Mouse (Mus musculus): ENCODE measurements around the gene 4833439L19Rik. TPM values are rescaled to one million over a fixed set of nuclear protein-coding genes. Genes with fewer than 3 reads are reported as not detected.

Gene 4833439L19Rik
- total and polyA plus RNA-seq, 2 experiments from 2014 or later: 230 to 240 TPM

DNA sequence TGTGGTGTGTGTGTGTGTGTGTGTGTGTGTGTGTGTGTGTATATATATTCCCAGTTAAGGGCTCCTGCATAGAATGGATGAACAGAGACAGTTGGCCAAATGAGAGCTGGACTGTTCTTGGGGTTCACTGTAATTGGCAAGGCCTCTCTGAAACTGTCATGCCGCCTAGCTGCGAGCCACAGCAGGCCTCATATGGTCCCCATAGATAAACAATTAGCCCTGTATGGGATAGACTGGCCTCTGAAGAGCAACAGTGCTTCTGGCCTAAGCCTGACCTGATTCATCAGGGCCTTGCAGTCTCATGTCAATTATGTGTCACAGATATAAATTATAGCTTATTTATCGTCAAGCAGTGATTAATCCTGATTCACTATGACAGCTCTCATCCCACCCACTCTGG is 42.8 kb upstream of the 4833439L19Rik start:
- peak overlapping the region; percentile 78 for H3K4me2 ChIP-seq (ENCODE audit: low read depth, low read length, poor library complexity, severe bottlenecking)
- DNase-seq (ENCODE audit: low spot score) (no peak), ATAC-seq (ENCODE audit: low FRiP score) (no peak)
- H3K4me1 ChIP-seq (ENCODE audit: insufficient read depth, low read length): peaks cover 15% of the 10 kb centered on the region
- H3K36me3 ChIP-seq (ENCODE audit: insufficient read depth, low read length): peaks cover 22% of the 10 kb centered on the region
- no peaks in the 10 kb centered on the region for H3K27me3 ChIP-seq (ENCODE audit: insufficient read depth, low read length)
- WGBS: 54% methylated on average over 3 of the region's 3 CpGs
- no peaks in the 10 kb centered on the region for H3K9me3 ChIP-seq (ENCODE audit: low read length)
- no peak overlapping the region; the same call in 1 of the 2 replicates for H3K4me3 ChIP-seq (ENCODE audit: low read depth, low read length)
- H3K27ac ChIP-seq (ENCODE audit: low read depth, low read length): no peak overlapping the region
- no peak for TF ChIP-seq CTCF (IDR thresholded peaks at IDR 0.05)
- no peak overlapping the region for H3K9ac ChIP-seq (replicated peaks; ENCODE audit: low read length, poor library complexity, severe bottlenecking)

DNA sequence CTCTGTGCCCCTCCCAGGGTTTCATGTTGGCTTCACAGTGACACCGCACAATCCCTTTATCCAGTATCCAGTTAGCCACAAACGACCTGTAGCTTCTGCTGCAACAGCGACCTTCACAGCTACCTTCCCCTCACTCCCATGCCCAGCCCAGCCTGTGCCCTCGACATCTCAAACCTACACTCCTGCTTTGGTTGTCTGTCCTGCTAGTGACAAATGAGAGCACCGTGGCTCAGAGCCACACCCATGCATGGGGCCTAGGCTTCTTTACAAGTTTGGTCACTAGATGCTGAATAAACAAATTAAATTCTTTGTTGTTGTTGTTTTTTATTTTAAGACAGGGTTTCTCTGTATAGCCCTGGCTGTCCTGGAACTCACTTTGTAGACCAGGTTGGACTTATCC is 42.0 kb upstream of the 4833439L19Rik start:
- Histone ChIP-seq H3K9me3 (ENCODE audit: low read length) (no peaks in the 10 kb centered on the region), H3K27ac (ENCODE audit: low read depth, low read length) (no peak overlapping the region), H3K36me3 (ENCODE audit: insufficient read depth, low read length) (peaks cover 22% of the 10 kb centered on the region), H3K4me3 (ENCODE audit: low read depth, low read length) (no peak overlapping the region), H3K4me2 (ENCODE audit: low read depth, low read length, poor library complexity, severe bottlenecking) (no peak overlapping the region), H3K9ac (replicated peaks; ENCODE audit: low read length, poor library complexity, severe bottlenecking) (no peak overlapping the region), H3K27me3 (ENCODE audit: insufficient read depth, low read length) (no peaks in the 10 kb centered on the region), H3K4me1 (ENCODE audit: insufficient read depth, low read length) (peaks cover 15% of the 10 kb centered on the region)
- WGBS: 74% methylated on average over 5 of the region's 5 CpGs
- ATAC-seq (ENCODE audit: low FRiP score) (no peak), DNase-seq (ENCODE audit: low spot score) (no peak)
- TF ChIP-seq CTCF (IDR thresholded peaks at IDR 0.05): no peak

DNA sequence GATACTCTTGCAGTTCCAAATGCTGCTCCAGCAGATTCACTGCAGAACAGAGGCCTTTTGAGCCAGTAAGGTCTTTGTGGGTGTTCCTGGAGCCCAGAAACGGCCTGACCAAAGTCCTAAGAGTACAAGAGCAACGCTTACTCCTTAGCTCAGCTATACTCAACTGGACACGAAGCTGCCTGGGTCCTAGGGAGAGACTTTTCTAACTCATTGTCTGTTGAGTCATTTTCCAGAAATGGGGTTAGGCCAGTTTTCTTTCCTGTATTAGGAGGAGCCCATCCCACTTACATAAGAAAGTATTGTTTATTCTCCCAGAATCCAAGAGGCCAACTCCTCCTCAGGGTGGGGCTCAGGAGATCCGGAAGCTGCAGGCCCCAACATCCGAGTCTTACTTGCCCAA is 40.2 kb upstream of the 4833439L19Rik start:
- WGBS: 81% methylated on average over 5 of the region's 5 CpGs
- peaks cover 30% of the 10 kb centered on the region for H3K36me3 ChIP-seq (ENCODE audit: insufficient read depth, low read length)
- no peaks in the 10 kb centered on the region for H3K27me3 ChIP-seq (ENCODE audit: insufficient read depth, low read length)
- ATAC-seq (ENCODE audit: low FRiP score) (no peak), DNase-seq (ENCODE audit: low spot score) (no peak)
- H3K4me1 ChIP-seq (ENCODE audit: insufficient read depth, low read length): peaks cover 15% of the 10 kb centered on the region
- no peak overlapping the region for H3K4me2 ChIP-seq (ENCODE audit: low read depth, low read length, poor library complexity, severe bottlenecking)
- H3K27ac ChIP-seq (ENCODE audit: low read depth, low read length): no peak overlapping the region
- no peak for TF ChIP-seq CTCF (IDR thresholded peaks at IDR 0.05)
- no peak overlapping the region for H3K9ac ChIP-seq (replicated peaks; ENCODE audit: low read length, poor library complexity, severe bottlenecking)
- no peaks in the 10 kb centered on the region for H3K9me3 ChIP-seq (ENCODE audit: low read length)
- H3K4me3 ChIP-seq (ENCODE audit: low read depth, low read length): no peak overlapping the region

DNA sequence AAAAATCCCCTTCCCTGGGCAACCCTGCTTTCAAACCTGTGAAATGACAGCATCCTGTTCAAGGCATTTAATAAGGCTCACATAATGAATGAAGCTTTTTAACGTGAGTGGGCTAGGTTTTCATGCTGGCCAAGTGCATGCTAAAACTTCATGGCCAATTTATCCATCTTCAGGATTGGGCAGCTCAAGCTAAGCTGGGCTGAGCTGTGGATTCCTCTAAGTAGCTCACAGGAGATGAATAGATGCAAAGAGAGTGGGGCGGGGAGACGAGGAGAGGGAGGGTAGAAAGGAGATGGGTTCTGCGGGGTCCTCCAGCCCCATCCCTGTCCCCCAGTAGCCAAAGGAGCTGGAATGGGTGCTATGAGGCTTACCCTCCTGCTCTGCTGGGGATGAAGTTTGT is 39.0 kb upstream of the 4833439L19Rik start:
- WGBS: 28% methylated on average over 4 of the region's 4 CpGs

DNA sequence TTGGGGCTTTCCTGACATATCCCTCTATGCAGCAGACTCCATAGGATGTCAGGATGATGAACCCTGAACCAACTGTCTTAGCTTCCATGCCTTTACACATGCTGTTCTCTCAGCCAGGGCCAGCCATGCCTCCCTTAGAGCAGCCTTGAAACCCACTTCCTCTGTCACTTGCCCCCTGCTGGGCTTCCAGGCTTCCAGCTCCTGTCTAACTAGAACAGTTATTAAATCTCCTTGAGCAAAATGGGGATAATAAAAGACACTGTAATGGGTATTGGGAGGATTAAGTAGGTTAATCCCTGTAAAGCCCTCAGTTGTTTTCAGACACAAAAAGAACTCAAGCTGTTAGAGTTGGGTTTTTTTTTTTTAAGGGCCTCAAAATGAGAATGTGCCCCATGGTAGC is 38.3 kb upstream of the 4833439L19Rik start:
- no peak overlapping the region for H3K4me3 ChIP-seq (ENCODE audit: low read depth, low read length)
- DNase-seq (ENCODE audit: low spot score): no peak
- peak; percentile 36 for TF ChIP-seq CTCF (IDR thresholded peaks at IDR 0.05)
- ATAC-seq (ENCODE audit: low FRiP score): no peak
- H3K27ac ChIP-seq (ENCODE audit: low read depth, low read length): no peak overlapping the region
- no peaks in the 10 kb centered on the region for H3K27me3 ChIP-seq (ENCODE audit: insufficient read depth, low read length)
- no peak overlapping the region for H3K9ac ChIP-seq (replicated peaks; ENCODE audit: low read length, poor library complexity, severe bottlenecking)
- no peaks in the 10 kb centered on the region for H3K9me3 ChIP-seq (ENCODE audit: low read length)
- H3K36me3 ChIP-seq (ENCODE audit: insufficient read depth, low read length): peaks cover 37% of the 10 kb centered on the region
- no peak overlapping the region for H3K4me2 ChIP-seq (ENCODE audit: low read depth, low read length, poor library complexity, severe bottlenecking)
- peaks cover 5% of the 10 kb centered on the region; the same call in 1 of the 2 replicates for H3K4me1 ChIP-seq (ENCODE audit: insufficient read depth, low read length)

More for the DNA sequence above, 39.0 kb upstream of the 4833439L19Rik start:
- peaks cover 12% of the 10 kb centered on the region for H3K4me1 ChIP-seq (ENCODE audit: insufficient read depth, low read length)
- no peak overlapping the region for H3K4me3 ChIP-seq (ENCODE audit: low read depth, low read length)
- ATAC-seq (ENCODE audit: low FRiP score): no peak
- H3K27me3 ChIP-seq (ENCODE audit: insufficient read depth, low read length): no peaks in the 10 kb centered on the region
- TF ChIP-seq CTCF (IDR thresholded peaks at IDR 0.05): no peak
- no peak for DNase-seq (ENCODE audit: low spot score)
- H3K36me3 ChIP-seq (ENCODE audit: insufficient read depth, low read length): peaks cover 30% of the 10 kb centered on the region
- H3K4me2 ChIP-seq (ENCODE audit: low read depth, low read length, poor library complexity, severe bottlenecking): no peak overlapping the region
- H3K9me3 ChIP-seq (ENCODE audit: low read length): no peaks in the 10 kb centered on the region
- H3K27ac ChIP-seq (ENCODE audit: low read depth, low read length): no peak overlapping the region
- no peak overlapping the region for H3K9ac ChIP-seq (replicated peaks; ENCODE audit: low read length, poor library complexity, severe bottlenecking)

DNA sequence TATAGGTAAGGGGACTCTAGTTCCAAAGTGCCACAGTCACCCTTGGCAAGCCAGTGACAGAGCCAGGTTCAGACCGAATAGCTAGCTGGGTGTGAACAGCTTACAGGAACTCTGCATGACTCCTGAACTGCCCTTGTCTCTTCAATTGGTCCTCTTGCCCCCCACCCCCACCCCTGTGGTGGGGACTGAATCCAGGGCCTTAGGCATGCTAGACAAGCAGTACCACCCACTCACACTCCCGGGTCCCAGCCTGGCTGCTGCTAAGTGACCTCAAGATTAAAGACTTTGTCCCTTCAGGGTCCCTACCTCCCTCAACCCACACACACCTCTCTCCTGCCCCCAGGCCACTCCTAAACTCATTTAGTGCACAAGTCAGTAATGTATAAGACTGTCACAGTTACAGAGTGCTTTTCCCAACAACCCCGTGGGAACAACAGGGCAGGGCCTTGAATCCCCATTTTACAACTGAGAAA is 37.4 kb upstream of the 4833439L19Rik start:
- H3K9me3 ChIP-seq (ENCODE audit: low read length): no peaks in the 10 kb centered on the region
- H3K4me2 ChIP-seq (ENCODE audit: low read depth, low read length, poor library complexity, severe bottlenecking): no peak overlapping the region
- DNase-seq (ENCODE audit: low spot score) (no peak), ATAC-seq (ENCODE audit: low FRiP score) (no peak)
- 62% methylated on average over 3 of the region's 3 CpGs for WGBS
- H3K27ac ChIP-seq (ENCODE audit: low read depth, low read length): no peak overlapping the region
- H3K4me3 ChIP-seq (ENCODE audit: low read depth, low read length): no peak overlapping the region
- no peak for TF ChIP-seq CTCF (IDR thresholded peaks at IDR 0.05)
- H3K9ac ChIP-seq (replicated peaks; ENCODE audit: low read length, poor library complexity, severe bottlenecking): no peak overlapping the region; the same call in 1 of the 2 replicates
- no peaks in the 10 kb centered on the region for H3K4me1 ChIP-seq (ENCODE audit: insufficient read depth, low read length)
- H3K36me3 ChIP-seq (ENCODE audit: insufficient read depth, low read length): peaks cover 45% of the 10 kb centered on the region
- no peaks in the 10 kb centered on the region for H3K27me3 ChIP-seq (ENCODE audit: insufficient read depth, low read length)

Data from midbrain, postnatal 0 days (tissue).